Mouse (Mus musculus) ES-E14 (cell line): ENCODE measurements around the gene Ankrd36. TPM values are rescaled to one million over a fixed set of nuclear protein-coding genes. Genes with fewer than 3 reads are reported as not detected.
"Not testable (repeated sequence)": the region's sequence is repeated elsewhere in the genome, so short reads cannot be mapped to it uniquely, and the experiment has no call there.

Experiments used
- DNase-seq: peaks from one replicate; pipeline ENCODE4 v3.0.0-alpha.2; 2013; ENCODE audit warnings: low read depth, low spot score
- H3K27ac ChIP-seq: 2 replicates; pipeline ENCODE4 v1.5.1; 2012; ENCODE audit warnings: low read depth, mild to moderate bottlenecking, low read length, moderate library complexity, mixed read lengths; ENCODE audit not compliant: poor library complexity, insufficient read depth, severe bottlenecking
- H3K36me3 ChIP-seq: 2 replicates; pipeline ENCODE4 v1.6.1; 2012; ENCODE audit warnings: mild to moderate bottlenecking, low read length, moderate library complexity, mixed read lengths; ENCODE audit not compliant: control insufficient read depth, poor library complexity, insufficient read depth, severe bottlenecking
- H3K4me1 ChIP-seq, 2 experiments: fragments of 150-350 bp in 1 of 2; sonication (generic) in 1 of 2; 2 replicates each; pipeline ENCODE4 v1.6.1; 2012; ENCODE audit warnings: low read length in 2 of 2, mild to moderate bottlenecking in 1 of 2, mixed read lengths in 1 of 2; ENCODE audit not compliant: control insufficient read depth in 2 of 2, insufficient read depth in 2 of 2, poor library complexity in 1 of 2
- H3K4me3 ChIP-seq, 2 experiments: fragments of 150-350 bp in 1 of 2; sonication (generic) in 1 of 2; 2 replicates each; pipeline ENCODE4 v1.5.1; 2012; ENCODE audit warnings: low read length in 2 of 2, low read depth in 1 of 2, mild to moderate bottlenecking in 1 of 2, mixed read lengths in 1 of 2; ENCODE audit not compliant: insufficient read depth in 1 of 2, poor library complexity in 1 of 2, severe bottlenecking in 1 of 2
- H3K9ac ChIP-seq: 2 replicates; pipeline ENCODE4 v1.6.1; 2012; ENCODE audit warnings: low read depth, mild to moderate bottlenecking, low read length, mixed read lengths; ENCODE audit not compliant: poor library complexity, insufficient read depth, severe bottlenecking
- H3K9me3 ChIP-seq: fragments of 150-350 bp; sonication (generic); 2 replicates; pipeline ENCODE4 v1.6.1; 2012; ENCODE audit warnings: low read depth, mild to moderate bottlenecking, low read length; ENCODE audit not compliant: control insufficient read depth, insufficient read depth
- CHD2 ChIP-seq: IDR thresholded peaks from 2 replicates; pipeline ENCODE4 v1.6.1; 2014; ENCODE audit warnings: mild to moderate bottlenecking, low read depth, low read length, inconsistent platforms
- HCFC1 ChIP-seq: IDR thresholded peaks from 2 replicates; pipeline ENCODE4 v1.6.1; 2012; ENCODE audit warnings: low read length, inconsistent platforms, borderline replicate concordance; ENCODE audit not compliant: insufficient read depth
- MAFK ChIP-seq: IDR thresholded peaks from 2 replicates; pipeline ENCODE4 v1.6.1; 2014; ENCODE audit warnings: mild to moderate bottlenecking, low read depth, low read length, inconsistent platforms; ENCODE audit not compliant: insufficient read depth
- ZC3H11A ChIP-seq: IDR thresholded peaks from 2 replicates; pipeline ENCODE4 v1.6.1; 2012; ENCODE audit warnings: low read depth, mild to moderate bottlenecking, inconsistent platforms, low read length, borderline replicate concordance
- ZNF384 ChIP-seq: IDR thresholded peaks from 2 replicates; pipeline ENCODE4 v1.6.1; 2012; ENCODE audit warnings: low read depth, low read length, inconsistent platforms
- in situ Hi-C, 2 experiments: fragments of 600-800 bp; cut with MboI; formaldehyde crosslinking; loops; one replicate each; pipeline ENCODE4 v1.15.1; 2025; ENCODE audit warnings: low sequenced_read_pairs in 2 of 2, inconsistent platforms in 1 of 2; ENCODE audit not compliant: unreplicated experiment in 2 of 2
- total RNA-seq: library from RNA; depleted of rRNA; stranded (reverse); fragments of 300-350 nt; gene quantifications from 2 replicates; pipeline ENCODE4 v1.2.3, GENCODE M21; 2012

Ankrd36 gene
- total RNA-seq, 1 experiment: 0.45 TPM

DNA sequence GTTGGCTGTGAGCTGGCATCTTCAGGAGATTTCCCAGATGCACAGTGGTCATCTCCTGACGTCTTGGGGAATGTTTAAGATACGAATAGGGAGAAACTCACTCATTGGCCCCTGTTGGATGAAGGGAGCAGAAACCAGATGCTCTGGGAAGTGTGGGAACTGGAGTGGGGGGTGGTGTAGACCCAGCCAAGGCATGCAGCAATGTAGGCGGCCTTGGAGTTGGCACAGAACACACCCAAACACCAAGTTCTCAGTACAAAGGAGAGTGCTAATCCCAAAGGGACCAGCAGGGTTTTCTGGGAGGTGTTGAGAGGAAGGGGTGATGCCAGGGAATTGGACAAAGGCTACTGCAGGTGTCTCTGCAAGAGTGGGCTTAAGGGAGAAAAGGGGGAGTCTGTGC, 35.9 kb downstream of the Ankrd36 start:
- no peak for DNase-seq
- H3K27ac ChIP-seq: no peak overlapping the region
- H3K36me3 ChIP-seq: no peaks in the 10 kb centered on the region
- no peak overlapping the region for H3K9ac ChIP-seq
- no peaks in the 10 kb centered on the region for H3K4me1 ChIP-seq
- no peak for TF ChIP-seq HCFC1
- TF ChIP-seq ZNF384: no peak
- TF ChIP-seq MAFK: no peak
- TF ChIP-seq CHD2: no peak
- no peak for TF ChIP-seq ZC3H11A
- in situ Hi-C loops: no loop called here
- H3K9me3 ChIP-seq: no peaks in the 10 kb centered on the region
- no peak overlapping the region for H3K4me3 ChIP-seq

DNA sequence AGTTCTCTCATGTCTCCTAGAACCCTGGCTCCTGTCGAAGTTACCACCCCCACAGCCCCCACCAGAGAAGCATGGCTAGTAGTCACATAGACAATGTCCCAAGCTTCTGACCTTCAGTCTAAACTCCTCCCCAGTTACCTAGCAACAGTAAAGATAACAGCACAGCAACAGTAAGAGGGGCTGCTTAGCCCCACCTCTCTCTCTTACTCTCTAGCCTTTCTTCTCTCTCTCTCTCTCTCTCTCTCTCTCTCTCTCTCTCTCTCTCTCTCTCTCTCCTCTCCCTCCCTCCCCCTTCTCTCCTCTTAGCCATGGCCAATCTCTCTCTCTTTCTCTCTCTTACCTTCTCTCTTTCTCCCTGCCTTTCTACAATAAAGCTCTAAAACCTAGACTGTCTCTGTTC, 42.4 kb downstream of the Ankrd36 start:
- H3K9ac ChIP-seq, DNase-seq, H3K9me3 ChIP-seq, H3K4me1 ChIP-seq, H3K27ac ChIP-seq, H3K36me3 ChIP-seq, in situ Hi-C loops, H3K4me3 ChIP-seq: not testable (repeated sequence)

DNA sequence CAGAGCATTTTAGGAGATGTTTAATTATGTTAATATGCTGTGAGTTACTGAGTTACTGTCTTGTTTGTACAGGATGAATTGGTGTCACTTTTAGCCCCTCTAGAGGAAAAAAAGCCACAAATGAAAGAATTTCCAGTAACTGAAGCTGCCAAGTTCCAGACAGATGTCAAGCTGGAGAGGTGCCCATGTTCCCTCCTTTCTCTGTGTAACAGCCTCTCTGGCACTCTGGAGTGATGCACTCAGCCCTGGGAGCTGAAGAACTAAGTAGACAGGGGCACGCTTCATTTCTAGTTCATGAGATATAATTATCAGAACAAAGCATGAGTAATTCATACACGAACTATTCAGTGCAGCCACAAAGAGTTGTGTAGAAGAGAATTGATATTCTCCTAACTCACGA, 45.0 kb downstream of the Ankrd36 start:
- no peaks in the 10 kb centered on the region for H3K36me3 ChIP-seq
- H3K4me3 ChIP-seq: no peak overlapping the region
- H3K4me1 ChIP-seq: no peaks in the 10 kb centered on the region
- peaks cover 3% of the 10 kb centered on the region; the same call in 1 of the 2 replicates for H3K9me3 ChIP-seq
- H3K9ac ChIP-seq: no peak overlapping the region
- H3K27ac ChIP-seq: no peak overlapping the region
- in situ Hi-C loops: no loop called here
- DNase-seq: no peak
- no peak for TF ChIP-seq ZC3H11A
- TF ChIP-seq MAFK: no peak
- TF ChIP-seq ZNF384: no peak
- no peak for TF ChIP-seq CHD2
- no peak for TF ChIP-seq HCFC1

DNA sequence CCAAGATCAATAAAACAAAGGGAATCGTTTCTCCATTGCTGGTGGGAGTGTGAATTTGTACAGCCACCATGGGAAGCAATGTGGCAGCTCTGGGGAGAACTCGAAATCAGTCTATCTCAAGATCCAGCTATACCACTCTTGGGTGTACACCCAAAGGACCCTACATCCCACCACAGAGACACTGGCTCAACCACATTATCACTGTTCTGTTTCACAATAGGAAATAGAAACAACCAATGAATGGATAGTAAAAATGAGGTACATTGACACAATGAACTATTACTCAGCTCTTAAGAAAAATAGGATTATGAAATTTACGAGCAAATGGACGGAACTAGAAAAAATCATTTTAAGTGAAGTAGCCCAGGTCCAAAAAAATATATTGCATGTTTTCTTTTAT, 55.6 kb downstream of the Ankrd36 start:
- H3K9ac ChIP-seq: no peak overlapping the region
- DNase-seq: no peak
- H3K27ac ChIP-seq: no peak overlapping the region
- in situ Hi-C loops: loop anchor here in 1 of 2 experiments (5.0 kb wide), 1 partner anchor 138 kb away; no protein-coding TSS in a partner anchor
- H3K9me3 ChIP-seq: no peaks in the 10 kb centered on the region
- no peaks in the 10 kb centered on the region for H3K4me1 ChIP-seq
- H3K4me3 ChIP-seq: no peak overlapping the region
- no peaks in the 10 kb centered on the region for H3K36me3 ChIP-seq
- TF ChIP-seq ZC3H11A (no peak), MAFK (no peak), ZNF384 (no peak), CHD2 (no peak), HCFC1 (no peak)

DNA sequence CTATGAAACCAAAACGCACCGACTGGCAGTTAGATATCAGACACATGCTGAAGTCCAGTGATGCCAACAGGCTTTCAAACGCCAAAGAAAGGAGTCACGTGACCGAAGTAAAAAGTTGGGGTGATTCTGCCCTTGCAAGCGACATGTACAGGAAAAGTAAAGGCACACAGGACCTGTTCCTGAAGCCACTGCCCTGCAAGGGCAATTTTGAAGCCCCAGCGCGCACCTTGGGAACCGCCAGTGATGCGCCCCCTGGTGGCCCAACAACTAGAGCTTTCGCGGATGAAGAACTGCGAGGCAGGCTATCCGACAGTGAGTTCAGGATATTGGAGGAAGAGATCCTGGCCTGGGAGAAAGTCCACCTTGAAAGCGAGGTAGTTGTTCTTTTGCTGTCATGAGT, 59.5 kb downstream of the Ankrd36 start:
- H3K9me3 ChIP-seq: no peaks in the 10 kb centered on the region
- no peak overlapping the region for H3K9ac ChIP-seq
- in situ Hi-C loops: loop anchor here in 1 of 2 experiments (5.0 kb wide), 1 partner anchor 142 kb away; no protein-coding TSS in a partner anchor

More for the DNA sequence above, 59.5 kb downstream of the Ankrd36 start:
- Histone ChIP-seq H3K27ac (no peak overlapping the region), H3K36me3 (no peaks in the 10 kb centered on the region), H3K4me1 (no peaks in the 10 kb centered on the region), H3K4me3 (no peak overlapping the region)
- no peak for TF ChIP-seq MAFK
- peak; percentile 56; the same call in 1 of the 2 replicates for TF ChIP-seq ZC3H11A
- DNase-seq: peak; percentile 76
